Mouse (Mus musculus) intestine, embryonic 16.5 days (tissue): ENCODE results near the gene Casq2. TPM values are rescaled to one million over a fixed set of nuclear protein-coding genes. Genes with fewer than 3 reads are reported as not detected.
A peak's percentile ranks its signal among the peaks of the same experiment; 100 is the strongest.

ENCODE experiments used
- ATAC-seq: fragments of 200-750 bp; cut with Nextera tagmentation; 2 replicates; pipeline ENCODE4 v1.8.0; 2017; ENCODE audit warnings: moderate TSS enrichment, moderate library complexity
- H3K27ac ChIP-seq: fragments of 300-500 bp; sonication (generic); 2 replicates; pipeline ENCODE4 v1.5.1; 2014; ENCODE audit warnings: mild to moderate bottlenecking, low read length
- H3K27me3 ChIP-seq: fragments of 300-500 bp; sonication (generic); replicated peaks from 2 replicates; pipeline ENCODE4 v1.6.1; 2014; ENCODE audit warnings: low read length, control low read depth, mixed read lengths; ENCODE audit not compliant: control insufficient read depth, insufficient read depth
- H3K36me3 ChIP-seq: fragments of 300-500 bp; sonication (generic); 2 replicates; pipeline ENCODE4 v1.6.1; 2014; ENCODE audit warnings: low read length, control low read depth; ENCODE audit not compliant: control insufficient read depth, insufficient read depth
- H3K4me1 ChIP-seq: fragments of 300-500 bp; sonication (generic); 2 replicates; pipeline ENCODE4 v1.6.1; 2014; ENCODE audit warnings: low read length, control low read depth, mixed read lengths; ENCODE audit not compliant: control insufficient read depth, insufficient read depth
- H3K4me2 ChIP-seq: fragments of 300-500 bp; sonication (generic); 2 replicates; pipeline ENCODE4 v1.6.1; 2014; ENCODE audit warnings: low read depth, low read length, control low read depth
- H3K4me3 ChIP-seq: fragments of 300-500 bp; sonication (generic); 2 replicates; pipeline ENCODE4 v1.5.1; 2014; ENCODE audit warnings: mild to moderate bottlenecking, low read length
- H3K9ac ChIP-seq: fragments of 300-500 bp; sonication (generic); 2 replicates; pipeline ENCODE4 v1.6.1; 2014; ENCODE audit warnings: low read depth, low read length
- H3K9me3 ChIP-seq: fragments of 300-500 bp; sonication (generic); 2 replicates; pipeline ENCODE4 v1.6.1; 2016; ENCODE audit warnings: low read length, control low read depth; ENCODE audit not compliant: control insufficient read depth
- WGBS: fragments of 180-500 bp; shearing (Covaris S2); extraction: QIAGEN DNeasy Blood & Tissue Kit; methylation state at CpG from one replicate; pipeline ENCODE4 v1.1.7; 2014; 5-methylcytosine and 5-hydroxymethylcytosine counted together
- polyA plus RNA-seq: library from polyadenylated mRNA; unstranded; fragments of >200 nt; fragmentation: Nextera tagmentation; extraction: Ambion mirVana; gene quantifications from 2 replicates; pipeline ENCODE4 v1.2.1, GENCODE M21; 2015

The Casq2 gene
- polyA plus RNA-seq, 1 experiment from 2014 or later = 2.1 TPM

DNA sequence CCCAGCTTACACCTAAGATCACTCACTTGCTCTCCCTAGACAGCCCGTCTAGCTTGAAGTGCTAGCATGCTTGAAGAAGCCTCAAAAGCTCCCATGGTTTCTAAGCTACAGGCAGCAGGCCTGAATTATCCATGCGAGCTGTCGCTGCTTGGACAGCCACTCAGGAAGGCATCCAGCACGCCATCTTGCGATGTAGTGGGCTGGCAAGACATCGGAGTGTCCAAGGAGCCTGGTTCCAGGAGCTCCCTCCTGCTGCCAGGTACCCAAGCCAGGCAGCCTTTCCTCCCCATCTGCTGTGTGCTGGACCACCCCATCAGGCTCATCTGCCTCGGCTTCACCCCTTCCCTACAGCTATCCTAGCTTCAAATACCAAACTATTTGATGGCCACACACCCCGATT is 10.2 kb downstream of the Casq2 start:
- Histone ChIP-seq H3K27me3 (no peaks in the 10 kb centered on the region), H3K9ac (no peak overlapping the region), H3K9me3 (no peaks in the 10 kb centered on the region), H3K4me2 (no peak overlapping the region), H3K4me1 (no peaks in the 10 kb centered on the region), H3K4me3 (no peak overlapping the region), H3K27ac (0 out of 2 replicates have a peak overlapping the region, but pooled peaks have one; percentile 25), H3K36me3 (no peaks in the 10 kb centered on the region)
- WGBS = 91% methylated on average over 8 of the region's 8 CpGs
- ATAC-seq = no peak

- no peak overlapping the region for H3K27ac ChIP-seq
- no peak overlapping the region for H3K9ac ChIP-seq
- ATAC-seq = no peak
- H3K9me3 ChIP-seq = no peaks in the 10 kb centered on the region
- 84% methylated on average over 2 of the region's 2 CpGs for WGBS
- no peak overlapping the region for H3K4me3 ChIP-seq
- H3K27me3 ChIP-seq = no peaks in the 10 kb centered on the region
- no peaks in the 10 kb centered on the region for H3K4me1 ChIP-seq
- no peak overlapping the region for H3K4me2 ChIP-seq
- H3K36me3 ChIP-seq = no peaks in the 10 kb centered on the region
These were observed 10.8 kb downstream of the Casq2 start for GRCm38 (mm10) chr3:102096976-102097375.

DNA sequence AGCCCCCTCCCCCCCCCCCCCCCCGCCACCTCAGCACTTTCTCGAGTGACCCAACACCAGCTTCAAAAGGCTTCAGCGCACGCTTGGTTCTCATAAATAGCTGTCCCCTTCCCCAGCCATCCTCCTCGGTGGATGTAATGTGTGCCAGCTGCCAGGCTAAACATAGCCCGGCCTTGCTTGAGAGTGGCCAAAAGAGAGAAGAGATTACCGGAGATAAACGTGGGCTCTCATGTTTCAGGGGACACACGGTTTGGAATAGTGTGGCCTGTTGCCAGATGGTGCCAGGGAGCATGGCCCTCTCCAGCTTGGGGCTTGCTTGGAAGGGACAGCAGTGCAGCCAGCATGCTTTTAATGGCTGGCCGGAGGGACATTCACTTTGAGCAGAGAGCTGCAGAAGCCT is 13.0 kb downstream of the Casq2 start:
- no peak for ATAC-seq
- no peaks in the 10 kb centered on the region for H3K27me3 ChIP-seq
- no peak overlapping the region for H3K4me2 ChIP-seq
- H3K27ac ChIP-seq = no peak overlapping the region
- 52% methylated on average over 10 of the region's 10 CpGs for WGBS
- H3K9me3 ChIP-seq = no peaks in the 10 kb centered on the region
- no peak overlapping the region for H3K9ac ChIP-seq
- no peak overlapping the region for H3K4me3 ChIP-seq
- no peaks in the 10 kb centered on the region for H3K36me3 ChIP-seq
- H3K4me1 ChIP-seq = no peaks in the 10 kb centered on the region

- H3K4me3 ChIP-seq = no peak overlapping the region
- no peak overlapping the region for H3K4me2 ChIP-seq
- no peaks in the 10 kb centered on the region for H3K9me3 ChIP-seq
- H3K27me3 ChIP-seq = no peaks in the 10 kb centered on the region
- no peaks in the 10 kb centered on the region for H3K4me1 ChIP-seq
- no peak overlapping the region for H3K27ac ChIP-seq
- H3K36me3 ChIP-seq = no peaks in the 10 kb centered on the region
- 82% methylated on average over 3 of the region's 3 CpGs for WGBS
- ATAC-seq = no peak
- H3K9ac ChIP-seq = no peak overlapping the region
These were observed 13.6 kb downstream of the Casq2 start for GRCm38 (mm10) chr3:102099793-102100192.

- no peaks in the 10 kb centered on the region for H3K4me1 ChIP-seq
These were observed 15.2 kb downstream of the Casq2 start for GRCm38 (mm10) chr3:102101445-102101844.

DNA sequence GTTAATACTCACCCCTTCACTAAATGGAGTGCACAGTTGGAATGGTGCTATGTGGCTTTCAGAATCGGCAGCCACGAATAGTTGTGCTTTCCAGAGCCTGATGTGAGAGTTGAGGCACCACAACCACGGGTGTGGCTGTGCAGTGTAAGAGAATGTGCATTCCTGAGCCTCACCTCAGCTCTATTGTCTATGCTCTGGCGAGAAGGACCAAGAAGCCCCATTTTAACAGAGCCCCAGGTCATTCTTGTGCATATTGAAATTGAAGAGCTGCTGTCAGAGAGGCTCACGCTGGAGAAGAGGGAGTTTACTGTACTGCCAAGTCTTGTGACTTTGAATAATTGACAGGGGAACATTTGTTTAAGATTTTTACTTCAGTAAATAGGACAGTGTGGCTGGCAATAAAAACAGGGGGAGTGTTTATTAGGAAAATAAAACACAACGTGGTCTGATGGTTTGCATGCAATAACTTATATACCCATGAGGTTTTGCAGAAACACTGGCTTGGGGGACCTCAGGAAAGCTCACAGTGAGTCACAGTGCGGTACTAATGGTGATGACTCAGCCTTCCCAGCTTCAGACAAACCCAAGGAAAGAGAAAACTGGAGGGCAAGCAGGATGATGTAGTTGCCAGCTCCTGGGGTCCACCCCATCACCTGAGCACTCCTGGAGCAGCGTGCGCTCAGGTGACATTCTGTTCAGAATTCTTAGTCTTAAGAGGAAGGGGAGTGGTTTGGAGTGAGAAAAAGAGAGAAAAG is 17.8 kb downstream of the Casq2 start:
- Histone ChIP-seq H3K9me3 (no peaks in the 10 kb centered on the region), H3K4me3 (no peak overlapping the region), H3K36me3 (no peaks in the 10 kb centered on the region), H3K4me2 (no peak overlapping the region), H3K4me1 (no peaks in the 10 kb centered on the region), H3K27me3 (no peaks in the 10 kb centered on the region), H3K27ac (no peak overlapping the region), H3K9ac (no peak overlapping the region)
- WGBS = 69% methylated on average over 9 of the region's 9 CpGs
- no peak for ATAC-seq

More at GRCm38 (mm10) chr3:102101445-102101844, 15.2 kb downstream of the Casq2 start:
- Histone ChIP-seq H3K9me3 (no peaks in the 10 kb centered on the region), H3K36me3 (no peaks in the 10 kb centered on the region), H3K4me2 (no peak overlapping the region), H3K9ac (no peak overlapping the region), H3K4me3 (no peak overlapping the region), H3K27ac (no peak overlapping the region), H3K27me3 (no peaks in the 10 kb centered on the region)
- WGBS = 86% methylated on average over 4 of the region's 4 CpGs
- no peak for ATAC-seq

DNA sequence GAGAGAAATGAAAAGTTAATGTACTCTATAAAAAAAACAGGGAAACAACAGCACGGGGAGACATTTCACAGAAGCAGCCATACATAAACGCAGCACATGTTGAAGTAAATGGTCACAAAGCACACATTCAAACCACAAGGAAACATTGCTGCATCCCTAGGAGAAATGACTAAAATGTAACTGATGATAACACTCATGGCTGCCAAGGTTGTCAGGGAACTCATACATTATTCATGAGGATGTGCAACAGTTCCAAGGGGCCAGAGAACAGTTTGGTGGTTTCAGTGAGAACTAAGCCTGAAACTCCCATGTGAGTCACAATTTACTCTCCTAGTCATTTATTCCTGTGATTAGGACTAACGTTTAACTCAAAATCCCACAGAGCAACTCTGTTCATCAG is 22.0 kb downstream of the Casq2 start:
- Histone ChIP-seq H3K4me3 (no peak overlapping the region), H3K27ac (no peak overlapping the region), H3K4me2 (no peak overlapping the region), H3K27me3 (no peaks in the 10 kb centered on the region), H3K4me1 (no peaks in the 10 kb centered on the region), H3K9ac (no peak overlapping the region), H3K36me3 (no peaks in the 10 kb centered on the region), H3K9me3 (no peaks in the 10 kb centered on the region)
- no peak for ATAC-seq
- 64% methylated on average over 3 of the region's 3 CpGs for WGBS

GRCm38 (mm10) chr3:102111979-102112599 is 25.9 kb downstream of the Casq2 start:
- no peak overlapping the region for H3K9ac ChIP-seq
- H3K27me3 ChIP-seq = no peaks in the 10 kb centered on the region
- 83% methylated on average over 7 of the region's 7 CpGs for WGBS
- no peak overlapping the region for H3K27ac ChIP-seq
- no peak overlapping the region for H3K4me3 ChIP-seq
- no peaks in the 10 kb centered on the region for H3K36me3 ChIP-seq
- H3K9me3 ChIP-seq = no peaks in the 10 kb centered on the region
- no peaks in the 10 kb centered on the region for H3K4me1 ChIP-seq
- ATAC-seq = no peak
- H3K4me2 ChIP-seq = no peak overlapping the region

DNA sequence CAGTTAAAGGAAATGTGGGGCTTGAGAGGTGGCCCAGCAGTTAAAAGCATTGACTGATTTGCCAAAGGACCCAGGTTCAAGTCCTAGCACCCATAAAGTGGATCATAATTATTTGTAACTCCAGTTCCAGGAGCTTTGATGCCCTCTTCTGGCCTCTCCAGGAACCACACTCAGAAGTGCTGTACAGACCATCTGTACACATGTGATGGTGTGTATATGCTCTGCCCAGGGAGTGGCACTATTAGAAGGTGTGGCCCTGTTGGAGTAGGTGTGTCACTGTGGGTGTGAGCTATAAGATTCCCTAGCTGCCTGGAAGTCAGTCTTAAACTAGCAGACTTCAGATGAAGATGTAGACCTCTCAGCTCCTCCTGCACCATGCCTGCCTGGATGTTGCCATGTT is 34.7 kb downstream of the Casq2 start:
- Histone ChIP-seq H3K9me3 (no peaks in the 10 kb centered on the region), H3K9ac (no peak overlapping the region), H3K27me3 (no peaks in the 10 kb centered on the region), H3K4me3 (no peak overlapping the region), H3K4me1 (no peaks in the 10 kb centered on the region), H3K36me3 (no peaks in the 10 kb centered on the region), H3K27ac (no peak overlapping the region), H3K4me2 (no peak overlapping the region)
- ATAC-seq = no peak
